Mouse (Mus musculus): Measurements from ENCODE around the gene Rpa1. TPM values are rescaled to one million over a fixed set of nuclear protein-coding genes. Genes with fewer than 3 reads are reported as not detected.
"Not testable (repeated sequence)": the region's sequence is repeated elsewhere in the genome, so short reads cannot be mapped to it uniquely, and the experiment has no call there.

The Rpa1 gene
- total and polyA plus RNA-seq, 3 experiments: 105 to 317 (median 130) TPM

DNA sequence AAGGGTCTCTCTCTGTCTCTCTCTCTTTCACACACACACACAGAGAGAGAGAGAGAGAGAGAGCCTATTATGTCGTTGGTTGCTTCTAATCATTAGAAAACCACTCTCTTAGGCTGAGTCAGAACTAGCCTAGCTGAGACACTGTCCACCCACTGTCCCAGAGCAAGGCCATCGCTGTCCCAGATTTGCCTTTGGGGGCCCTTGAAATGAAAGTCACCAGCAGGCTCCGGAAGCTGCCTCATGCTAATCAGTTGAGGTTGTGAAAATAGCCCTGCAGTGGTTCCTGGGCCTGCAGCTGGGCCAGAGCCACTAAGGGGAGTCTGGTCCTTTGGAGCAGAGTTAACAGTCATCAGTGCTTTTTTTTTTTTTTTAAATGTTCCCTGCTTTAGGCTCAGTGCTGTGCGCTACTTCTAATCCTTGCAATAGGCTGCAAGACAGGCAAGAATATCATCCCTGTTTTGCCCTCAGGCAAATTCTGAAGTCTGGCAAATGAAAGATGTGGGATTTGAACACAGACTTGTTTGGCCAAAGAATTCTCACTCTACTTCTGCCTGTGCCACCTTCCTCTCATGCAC lies 62.1 kb downstream of the Rpa1 start:
- peaks cover 54% of the 10 kb centered on the region for H3K27me3 ChIP-seq (ENCODE audit: insufficient read depth, low read length)
- no peak for DNase-seq (ENCODE audit: low spot score)
- H3K4me1 ChIP-seq (ENCODE audit: insufficient read depth, low read depth, low read length): peaks cover 24% of the 10 kb centered on the region
- H3K9me3 ChIP-seq (replicated peaks): no peaks in the 10 kb centered on the region
- no peak overlapping the region for H3K4me3 ChIP-seq (ENCODE audit: low read depth, low read length)
- no peak for ATAC-seq (ENCODE audit: extremely low read depth, insufficient number of reproducible peaks, low FRiP score, poor library complexity, severe bottlenecking)
- no peaks in the 10 kb centered on the region for H3K36me3 ChIP-seq (replicated peaks)
- no peak for TF ChIP-seq GATA1 (IDR thresholded peaks at IDR 0.05; ENCODE audit: borderline replicate concordance, low read length)
- TF ChIP-seq POLR2AphosphoS5 (IDR thresholded peaks at IDR 0.05; ENCODE audit: insufficient replicate concordance, low read depth, low read length): no peak

- H3K36me3 ChIP-seq (replicated peaks); ATAC-seq (ENCODE audit: extremely low read depth, insufficient number of reproducible peaks, low FRiP score, poor library complexity, severe bottlenecking); DNase-seq (ENCODE audit: low spot score); H3K4me3 ChIP-seq (ENCODE audit: low read depth, low read length); H3K9me3 ChIP-seq (replicated peaks): not testable (repeated sequence)
- Histone ChIP-seq H3K4me1 (ENCODE audit: insufficient read depth, low read depth, low read length) (peaks cover 38% of the 10 kb centered on the region), H3K27me3 (ENCODE audit: insufficient read depth, low read length) (peaks cover 55% of the 10 kb centered on the region)
Observed at GRCm38 (mm10) chr11:75283784-75284183, 64.3 kb downstream of the Rpa1 start.

- peaks cover 46% of the 10 kb centered on the region for H3K27me3 ChIP-seq (ENCODE audit: insufficient read depth, low read length)
- H3K4me3 ChIP-seq (ENCODE audit: low read depth, low read length): no peak overlapping the region; the same call in 1 of the 2 replicates
- H3K36me3 ChIP-seq (replicated peaks): no peaks in the 10 kb centered on the region
- no peak for ATAC-seq (ENCODE audit: extremely low read depth, insufficient number of reproducible peaks, low FRiP score, poor library complexity, severe bottlenecking)
- H3K9me3 ChIP-seq (replicated peaks): no peaks in the 10 kb centered on the region
- H3K4me1 ChIP-seq (ENCODE audit: insufficient read depth, low read depth, low read length): peaks cover 32% of the 10 kb centered on the region
- TF ChIP-seq GATA1 (IDR thresholded peaks at IDR 0.05; ENCODE audit: borderline replicate concordance, low read length): no peak
- no peak for TF ChIP-seq CTCF (IDR thresholded peaks at IDR 0.05; ENCODE audit: low read depth, low read length)
- TF ChIP-seq POLR2AphosphoS5 (IDR thresholded peaks at IDR 0.05; ENCODE audit: insufficient replicate concordance, low read depth, low read length): no peak
- no peak for TF ChIP-seq GATA2 (IDR thresholded peaks at IDR 0.05; ENCODE audit: borderline replicate concordance, low read depth, low read length)
- TF ChIP-seq TAL1 (conservative IDR thresholded peaks at IDR 0.05; ENCODE audit: low read depth, low read length): no peak
- DNase-seq (ENCODE audit: low spot score): no peak
Observed at GRCm38 (mm10) chr11:75282496-75283120, 65.5 kb downstream of the Rpa1 start.

DNA sequence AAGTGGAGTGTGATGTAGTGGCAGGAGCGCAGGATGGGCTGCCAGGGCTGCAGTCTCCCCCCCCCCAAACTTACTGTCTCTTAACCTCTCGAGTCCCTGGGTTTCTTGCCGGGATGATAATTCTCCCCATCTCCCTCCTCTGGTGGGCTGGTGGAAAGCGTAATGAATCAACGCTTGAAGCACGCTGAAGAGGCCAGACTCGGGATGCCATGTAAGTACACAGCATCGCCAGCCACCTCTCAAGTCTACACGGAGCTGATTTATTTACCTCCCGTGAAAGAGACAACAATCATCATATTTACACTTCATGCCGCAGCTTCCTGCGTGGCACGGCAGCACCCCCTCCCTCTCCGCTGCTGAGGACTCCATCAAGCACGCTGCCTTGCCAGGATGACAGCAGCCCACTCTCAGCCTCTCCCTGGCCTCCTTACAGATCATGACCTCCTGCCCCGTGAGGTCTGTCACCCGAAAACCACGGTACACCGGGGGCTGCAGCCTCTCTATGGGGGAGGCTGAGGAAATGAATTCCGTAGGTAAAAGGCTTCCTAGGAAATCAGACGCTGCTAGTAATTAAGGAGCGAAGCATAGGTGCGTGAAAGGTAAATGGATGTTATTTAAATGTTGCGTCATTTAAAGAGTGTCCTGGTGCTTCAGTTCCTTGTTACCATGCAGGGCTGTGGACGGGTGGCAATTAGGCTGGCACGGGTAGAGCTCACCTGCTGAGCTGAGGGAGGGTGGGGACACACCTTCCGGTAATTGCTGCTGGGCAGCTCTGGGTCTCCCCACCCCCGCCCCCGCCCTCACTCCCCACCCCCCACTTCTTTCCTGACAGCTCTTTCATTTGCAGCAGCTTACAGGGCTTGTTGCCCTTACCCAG lies 66.5 kb downstream of the Rpa1 start:
- TF ChIP-seq GATA2 (IDR thresholded peaks at IDR 0.05; ENCODE audit: borderline replicate concordance, low read depth, low read length): no peak
- TF ChIP-seq TAL1 (conservative IDR thresholded peaks at IDR 0.05; ENCODE audit: low read depth, low read length): no peak
- no peak for TF ChIP-seq GATA1 (IDR thresholded peaks at IDR 0.05; ENCODE audit: borderline replicate concordance, low read length)
- no peak for TF ChIP-seq CTCF (IDR thresholded peaks at IDR 0.05; ENCODE audit: low read depth, low read length)
- TF ChIP-seq POLR2AphosphoS5 (IDR thresholded peaks at IDR 0.05; ENCODE audit: insufficient replicate concordance, low read depth, low read length): no peak

DNA sequence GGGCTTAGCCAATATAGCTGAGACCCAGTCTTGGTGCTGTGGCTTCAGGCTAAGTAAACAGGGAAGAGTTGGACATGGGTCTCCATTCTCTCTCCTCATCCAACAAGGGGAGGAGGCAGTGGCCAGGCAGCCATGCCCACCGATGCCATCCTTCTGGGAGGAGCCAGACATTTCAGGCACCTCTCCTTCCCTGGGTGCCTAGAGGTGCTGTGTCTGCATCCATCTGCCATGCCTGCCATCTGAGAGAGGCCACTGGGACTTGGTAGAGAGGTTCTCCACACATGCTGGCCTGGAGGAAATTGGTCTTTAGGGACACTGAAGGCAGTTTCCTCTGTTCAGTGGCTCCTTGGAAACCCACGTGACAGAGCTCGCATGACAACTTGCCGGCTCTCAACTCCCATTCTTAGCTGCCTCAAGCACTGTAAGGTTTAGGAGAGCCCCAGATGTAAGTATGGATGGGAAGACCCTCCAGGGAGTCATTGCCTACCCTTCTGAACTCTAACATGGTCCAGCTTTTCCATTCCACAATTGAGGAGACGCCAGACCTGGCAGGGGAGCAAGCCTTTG lies 67.6 kb downstream of the Rpa1 start:
- H3K4me1 ChIP-seq (ENCODE audit: insufficient read depth, low read depth, low read length): peaks cover 32% of the 10 kb centered on the region
- H3K36me3 ChIP-seq (replicated peaks): no peaks in the 10 kb centered on the region
- ATAC-seq (ENCODE audit: extremely low read depth, insufficient number of reproducible peaks, low FRiP score, poor library complexity, severe bottlenecking) (no peak), DNase-seq (ENCODE audit: low spot score) (no peak)
- no peaks in the 10 kb centered on the region for H3K9me3 ChIP-seq (replicated peaks)
- peaks cover 44% of the 10 kb centered on the region for H3K27me3 ChIP-seq (ENCODE audit: insufficient read depth, low read length)
- no peak overlapping the region for H3K4me3 ChIP-seq (ENCODE audit: low read depth, low read length)
- no peak for TF ChIP-seq CTCF (IDR thresholded peaks at IDR 0.05; ENCODE audit: low read depth, low read length)
- no peak for TF ChIP-seq POLR2AphosphoS5 (IDR thresholded peaks at IDR 0.05; ENCODE audit: insufficient replicate concordance, low read depth, low read length)
- no peak for TF ChIP-seq GATA1 (IDR thresholded peaks at IDR 0.05; ENCODE audit: borderline replicate concordance, low read length)
- no peak for TF ChIP-seq TAL1 (conservative IDR thresholded peaks at IDR 0.05; ENCODE audit: low read depth, low read length)
- no peak for TF ChIP-seq GATA2 (IDR thresholded peaks at IDR 0.05; ENCODE audit: borderline replicate concordance, low read depth, low read length)

More for the DNA sequence above, 66.5 kb downstream of the Rpa1 start:
- Histone ChIP-seq H3K9me3 (replicated peaks) (no peaks in the 10 kb centered on the region), H3K27me3 (ENCODE audit: insufficient read depth, low read length) (peaks cover 39% of the 10 kb centered on the region), H3K36me3 (replicated peaks) (no peaks in the 10 kb centered on the region), H3K4me3 (ENCODE audit: low read depth, low read length) (no peak overlapping the region), H3K4me1 (ENCODE audit: insufficient read depth, low read depth, low read length) (peaks cover 32% of the 10 kb centered on the region)
- DNase-seq (ENCODE audit: low spot score) (no peak), ATAC-seq (ENCODE audit: extremely low read depth, insufficient number of reproducible peaks, low FRiP score, poor library complexity, severe bottlenecking) (no peak)

DNA sequence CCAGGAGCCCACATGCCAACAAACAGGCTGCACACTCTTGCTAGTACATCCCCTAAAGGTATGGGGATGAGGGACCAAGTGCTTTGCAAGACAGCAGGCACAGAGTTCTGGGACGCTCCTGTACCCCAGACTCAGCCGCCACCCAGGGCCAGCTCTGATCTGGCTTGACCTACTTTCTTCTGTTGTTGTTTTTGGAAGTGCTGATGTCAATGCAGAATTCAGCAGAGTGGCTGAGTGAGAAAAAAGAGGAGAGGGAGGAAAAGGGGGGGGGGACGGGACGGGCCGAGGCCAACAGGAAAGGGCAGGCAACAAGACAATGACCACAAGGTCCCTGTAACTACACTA lies 68.1 kb downstream of the Rpa1 start:
- Histone ChIP-seq H3K4me1 (ENCODE audit: insufficient read depth, low read depth, low read length) (peaks cover 37% of the 10 kb centered on the region), H3K4me3 (ENCODE audit: low read depth, low read length) (no peak overlapping the region), H3K27me3 (ENCODE audit: insufficient read depth, low read length) (peaks cover 46% of the 10 kb centered on the region), H3K36me3 (replicated peaks) (no peaks in the 10 kb centered on the region), H3K9me3 (replicated peaks) (no peaks in the 10 kb centered on the region)
- TF ChIP-seq TAL1 (conservative IDR thresholded peaks at IDR 0.05; ENCODE audit: low read depth, low read length): no peak
- no peak for TF ChIP-seq GATA2 (IDR thresholded peaks at IDR 0.05; ENCODE audit: borderline replicate concordance, low read depth, low read length)
- no peak for TF ChIP-seq CTCF (IDR thresholded peaks at IDR 0.05; ENCODE audit: low read depth, low read length)
- TF ChIP-seq GATA1 (IDR thresholded peaks at IDR 0.05; ENCODE audit: borderline replicate concordance, low read length): no peak
- TF ChIP-seq POLR2AphosphoS5 (IDR thresholded peaks at IDR 0.05; ENCODE audit: insufficient replicate concordance, low read depth, low read length): no peak
- DNase-seq (ENCODE audit: low spot score) (no peak), ATAC-seq (ENCODE audit: extremely low read depth, insufficient number of reproducible peaks, low FRiP score, poor library complexity, severe bottlenecking) (no peak)
